Mouse (Mus musculus) G1E (cell line): Measurements from ENCODE around the gene Ccdc134. TPM values are rescaled to one million over a fixed set of nuclear protein-coding genes. Genes with fewer than 3 reads are reported as not detected.
"Not testable (repeated sequence)": the region's sequence is repeated elsewhere in the genome, so short reads cannot be mapped to it uniquely, and the experiment has no call there.

Source experiments
- ATAC-seq: 2 replicates; pipeline ENCODE4 v1.8.0; 2016; ENCODE audit warnings: mild to moderate bottlenecking; ENCODE audit not compliant: insufficient number of reproducible peaks, poor library complexity, low FRiP score, severe bottlenecking; ENCODE audit errors: extremely low read depth
- DNase-seq: peaks from one replicate; pipeline ENCODE4 v3.0.0; 2012; ENCODE audit warnings: low spot score
- H3K27me3 ChIP-seq: 2 replicates; pipeline ENCODE4 v1.6.1; 2012; ENCODE audit warnings: mild to moderate bottlenecking, low read length, inconsistent platforms; ENCODE audit not compliant: insufficient read depth
- H3K36me3 ChIP-seq: replicated peaks from 2 replicates; pipeline ENCODE3; 2012; ENCODE audit warnings: mild to moderate bottlenecking, inconsistent platforms
- H3K4me1 ChIP-seq: 2 replicates; pipeline ENCODE4 v1.6.1; 2012; ENCODE audit warnings: low read depth, low read length, inconsistent platforms, mixed read lengths; ENCODE audit not compliant: insufficient read depth
- H3K4me3 ChIP-seq: 2 replicates; pipeline ENCODE4 v1.5.1; 2012; ENCODE audit warnings: low read depth, mild to moderate bottlenecking, inconsistent platforms, low read length, moderate library complexity, mixed read lengths
- H3K9me3 ChIP-seq: replicated peaks from 2 replicates; pipeline ENCODE4 v1.6.1; 2012; ENCODE audit warnings: inconsistent platforms
- CTCF ChIP-seq: IDR thresholded peaks from 2 replicates; pipeline ENCODE4 v1.5.1; 2012; ENCODE audit warnings: low read depth, low read length, inconsistent platforms, mixed read lengths
- GATA1 ChIP-seq: IDR thresholded peaks from 2 replicates; pipeline ENCODE4 v1.6.1; 2012; ENCODE audit warnings: borderline replicate concordance, low read length, inconsistent platforms, mixed read lengths
- GATA2 ChIP-seq: IDR thresholded peaks from 2 replicates; pipeline ENCODE4 v1.6.1; 2012; ENCODE audit warnings: low read depth, low read length, inconsistent platforms, borderline replicate concordance
- POLR2AphosphoS5 ChIP-seq: IDR thresholded peaks from 2 replicates; pipeline ENCODE4 v1.6.1; 2012; ENCODE audit warnings: low read depth, low read length, inconsistent platforms; ENCODE audit not compliant: insufficient replicate concordance
- TAL1 ChIP-seq: conservative IDR thresholded peaks from 2 replicates; pipeline ENCODE4 v1.6.1; 2012; ENCODE audit warnings: low read depth, low read length, inconsistent platforms, mixed read lengths
- polyA plus RNA-seq: library from polyadenylated mRNA; stranded (reverse); fragments of >175 nt; gene quantifications from 2 replicates; pipeline ENCODE4 v1.2.3, GENCODE M21; 2012
- total RNA-seq, 2 experiments: library from RNA; stranded (forward) in 1 of 2; stranded (reverse) in 1 of 2; fragments of 200-1000 nt in 1 of 2; fragments of >200 nt in 1 of 2; fragmentation: Nextera tagmentation in 1 of 2; gene quantifications; 2 replicates each; pipeline ENCODE4 v1.2.3; 2014 to 2017

Gene Ccdc134
- total and polyA plus RNA-seq, 3 experiments: 9.0 to 29.7 (median 13.9) TPM

- ATAC-seq: no peak
- TF ChIP-seq CTCF (no peak), POLR2AphosphoS5 (no peak), GATA1 (no peak), TAL1 (no peak), GATA2 (no peak)
- no peaks in the 10 kb centered on the region for H3K36me3 ChIP-seq
- peaks cover 43% of the 10 kb centered on the region for H3K27me3 ChIP-seq
- no peaks in the 10 kb centered on the region for H3K4me1 ChIP-seq
- no peak for DNase-seq
- H3K4me3 ChIP-seq: no peak overlapping the region
- no peaks in the 10 kb centered on the region for H3K9me3 ChIP-seq
Observed at GRCm38 (mm10) chr15:82091061-82091460, 36.7 kb upstream of the Ccdc134 start.

- ATAC-seq (no peak), DNase-seq (peak; percentile 14)
- Histone ChIP-seq H3K4me1 (no peaks in the 10 kb centered on the region; the same call in 1 of the 2 replicates), H3K4me3 (no peak overlapping the region), H3K36me3 (no peaks in the 10 kb centered on the region), H3K27me3 (peaks cover 56% of the 10 kb centered on the region), H3K9me3 (no peaks in the 10 kb centered on the region)
- peak; percentile 52 for TF ChIP-seq CTCF
- no peak for TF ChIP-seq TAL1
- no peak for TF ChIP-seq GATA2
Observed at GRCm38 (mm10) chr15:82106953-82107555, 20.7 kb upstream of the Ccdc134 start.

GRCm38 (mm10) chr15:82120544-82120943 is 7.2 kb upstream of the Ccdc134 start:
- H3K27me3 ChIP-seq: peaks cover 39% of the 10 kb centered on the region
- TF ChIP-seq GATA1 (no peak), POLR2AphosphoS5 (no peak), CTCF (no peak), GATA2 (no peak), TAL1 (no peak)
- H3K4me1 ChIP-seq: peaks cover 2% of the 10 kb centered on the region; the same call in 1 of the 2 replicates
- no peaks in the 10 kb centered on the region for H3K36me3 ChIP-seq
- no peak overlapping the region for H3K4me3 ChIP-seq
- ATAC-seq (no peak), DNase-seq (no peak)
- no peaks in the 10 kb centered on the region for H3K9me3 ChIP-seq

- Histone ChIP-seq H3K36me3 (peaks cover 28% of the 10 kb centered on the region), H3K27me3 (peaks cover 16% of the 10 kb centered on the region), H3K4me1 (peaks cover 48% of the 10 kb centered on the region)
- H3K4me3 ChIP-seq, H3K9me3 ChIP-seq, ATAC-seq, DNase-seq: not testable (repeated sequence)
Observed at GRCm38 (mm10) chr15:82126690-82127089, 1.0 kb upstream of the Ccdc134 start.

GRCm38 (mm10) chr15:82128398-82128797 is 676 bp downstream of the Ccdc134 start:
- DNase-seq (peak; percentile 17), ATAC-seq (no peak)
- no peak for TF ChIP-seq GATA1
- TF ChIP-seq GATA2: no peak

GRCm38 (mm10) chr15:82130599-82130998 is 2.9 kb downstream of the Ccdc134 start:
- Histone ChIP-seq H3K27me3 (no peaks in the 10 kb centered on the region), H3K4me1 (peaks cover 51% of the 10 kb centered on the region), H3K36me3 (peaks cover 67% of the 10 kb centered on the region), H3K9me3 (no peaks in the 10 kb centered on the region), H3K4me3 (peak overlapping the region; percentile 47; the same call in 1 of the 2 replicates)
- ATAC-seq: peak; percentile 30; the same call in 1 of the 2 replicates
- peak; percentile 47 for DNase-seq
- TF ChIP-seq GATA2: no peak
- TF ChIP-seq GATA1: no peak
- no peak for TF ChIP-seq CTCF
- TF ChIP-seq TAL1: no peak
- no peak for TF ChIP-seq POLR2AphosphoS5

More at GRCm38 (mm10) chr15:82128398-82128797, 676 bp downstream of the Ccdc134 start:
- Histone ChIP-seq H3K36me3 (peaks cover 45% of the 10 kb centered on the region), H3K9me3 (no peaks in the 10 kb centered on the region), H3K27me3 (peaks cover 15% of the 10 kb centered on the region), H3K4me1 (peaks cover 48% of the 10 kb centered on the region), H3K4me3 (peak overlapping the region; percentile 82)

- DNase-seq: no peak
- H3K27me3 ChIP-seq: no peaks in the 10 kb centered on the region
- TF ChIP-seq GATA1 (no peak), TAL1 (no peak), CTCF (no peak), GATA2 (no peak), POLR2AphosphoS5 (no peak)
- H3K9me3 ChIP-seq: no peaks in the 10 kb centered on the region
- no peak for ATAC-seq
- H3K4me3 ChIP-seq: no peak overlapping the region
- peaks cover 27% of the 10 kb centered on the region for H3K4me1 ChIP-seq
- peaks cover 90% of the 10 kb centered on the region for H3K36me3 ChIP-seq
Observed at GRCm38 (mm10) chr15:82135372-82135771, 7.7 kb downstream of the Ccdc134 start.
